Mouse (Mus musculus): Measurements from ENCODE around the gene Tead1.

Gene Tead1

DNA sequence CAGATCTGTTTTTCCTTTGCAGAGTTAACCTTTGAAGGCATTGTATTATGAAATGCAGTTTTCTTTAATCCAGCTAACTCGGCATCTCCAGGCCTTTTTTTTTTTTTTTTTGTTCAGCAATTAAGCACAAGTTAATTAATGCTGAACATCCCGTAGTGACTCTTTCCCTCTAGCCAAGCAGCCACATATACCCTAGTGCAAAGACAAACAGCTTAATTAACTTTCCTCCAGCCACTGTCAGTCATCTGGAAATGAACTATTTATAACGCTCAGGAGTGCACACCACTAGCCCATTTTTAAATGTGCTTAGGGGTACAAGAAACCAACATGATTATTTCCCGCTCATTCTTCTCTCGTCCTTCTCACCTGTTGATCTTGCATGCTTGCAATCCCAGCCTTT is 136.9 kb downstream of the Tead1 start:
- no peak for DNase-seq (ENCODE audit: low spot score in 2 of 2)

DNA sequence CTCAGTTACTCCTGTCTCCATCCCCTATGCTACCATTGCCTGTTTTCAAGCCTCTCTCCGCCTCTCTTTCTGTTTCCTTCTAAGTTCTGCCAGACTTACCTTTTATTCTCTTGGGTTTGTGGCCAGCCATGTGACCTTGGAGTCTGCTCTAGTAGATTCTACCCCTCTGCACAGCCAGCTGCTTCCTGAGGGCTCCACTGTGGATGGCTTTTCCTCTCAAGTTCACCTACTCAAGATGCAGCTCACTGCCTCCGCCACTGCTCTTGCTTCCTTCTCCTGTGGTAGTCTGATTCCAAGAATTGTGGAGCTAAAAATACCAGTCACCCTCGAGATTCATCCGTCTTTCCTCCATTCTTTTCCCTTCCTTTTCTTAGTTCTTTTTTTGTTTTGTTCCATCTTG is 140.7 kb downstream of the Tead1 start:
- DNase-seq (ENCODE audit: low spot score in 2 of 2) = no peak

DNA sequence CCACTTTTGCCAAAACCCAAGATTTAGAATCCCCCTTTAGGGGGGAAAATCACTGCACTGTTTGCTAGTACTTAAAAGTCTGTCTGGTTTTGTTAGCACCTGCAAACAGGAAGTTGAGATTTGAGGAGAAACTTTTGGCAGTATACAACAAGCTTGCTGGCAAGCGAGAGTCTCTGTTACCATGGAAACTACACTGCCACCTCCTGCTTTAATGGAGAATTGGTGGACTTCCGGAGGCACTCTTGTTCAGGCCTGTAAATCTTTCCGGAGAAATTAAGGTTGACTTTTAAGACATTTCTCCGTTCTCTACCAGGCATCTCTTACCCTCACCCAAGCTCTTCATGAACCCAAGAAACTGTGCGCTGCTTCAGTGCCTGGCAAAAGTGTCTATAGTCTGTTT is 143.8 kb downstream of the Tead1 start:
- no peak for DNase-seq (ENCODE audit: low spot score in 2 of 2)

DNA sequence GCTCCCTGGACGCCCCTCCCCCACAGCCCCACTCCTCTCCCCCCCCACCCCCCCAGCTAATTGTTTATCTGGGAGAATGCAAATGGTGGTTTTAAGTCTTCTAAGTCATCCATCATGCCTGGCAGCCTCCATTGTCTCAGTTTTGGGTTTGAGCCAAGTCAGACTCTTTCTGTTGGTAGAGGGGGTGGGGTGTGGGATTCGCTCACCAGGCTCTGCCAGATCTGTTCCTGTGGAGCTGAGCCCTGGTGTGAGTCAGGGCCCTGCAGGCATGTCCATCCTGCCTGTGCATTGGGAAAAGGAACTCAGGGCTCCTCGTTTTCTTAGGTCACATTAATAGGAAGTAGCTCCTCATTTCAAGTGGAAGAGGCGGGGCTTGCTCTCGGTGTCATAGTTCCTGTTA is 144.5 kb downstream of the Tead1 start:
- no peak for DNase-seq (ENCODE audit: low spot score in 2 of 2)

DNA sequence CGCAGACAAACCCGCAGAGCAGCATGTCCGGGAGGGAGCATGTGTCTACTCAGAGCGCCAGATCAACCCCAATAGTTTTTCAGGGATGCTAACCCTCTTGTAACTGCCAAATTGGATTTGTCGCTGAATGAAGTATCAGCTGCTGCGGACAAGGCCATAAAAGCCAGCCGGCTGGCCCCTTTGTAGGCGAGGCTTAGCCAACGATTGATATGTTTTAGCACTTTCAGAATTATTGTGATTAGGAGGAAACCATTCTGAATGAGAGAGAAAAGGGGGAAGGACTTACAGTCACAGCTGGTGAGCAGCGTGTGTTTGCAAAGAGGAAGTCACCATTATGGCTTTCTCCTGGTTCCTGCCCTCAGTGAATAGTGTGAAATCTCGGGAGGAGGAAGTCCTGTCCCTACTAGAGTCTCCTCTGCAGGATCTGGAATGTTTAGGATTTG is 146.2 kb downstream of the Tead1 start:
- DNase-seq (ENCODE audit: low spot score in 2 of 2) = no peak

DNA sequence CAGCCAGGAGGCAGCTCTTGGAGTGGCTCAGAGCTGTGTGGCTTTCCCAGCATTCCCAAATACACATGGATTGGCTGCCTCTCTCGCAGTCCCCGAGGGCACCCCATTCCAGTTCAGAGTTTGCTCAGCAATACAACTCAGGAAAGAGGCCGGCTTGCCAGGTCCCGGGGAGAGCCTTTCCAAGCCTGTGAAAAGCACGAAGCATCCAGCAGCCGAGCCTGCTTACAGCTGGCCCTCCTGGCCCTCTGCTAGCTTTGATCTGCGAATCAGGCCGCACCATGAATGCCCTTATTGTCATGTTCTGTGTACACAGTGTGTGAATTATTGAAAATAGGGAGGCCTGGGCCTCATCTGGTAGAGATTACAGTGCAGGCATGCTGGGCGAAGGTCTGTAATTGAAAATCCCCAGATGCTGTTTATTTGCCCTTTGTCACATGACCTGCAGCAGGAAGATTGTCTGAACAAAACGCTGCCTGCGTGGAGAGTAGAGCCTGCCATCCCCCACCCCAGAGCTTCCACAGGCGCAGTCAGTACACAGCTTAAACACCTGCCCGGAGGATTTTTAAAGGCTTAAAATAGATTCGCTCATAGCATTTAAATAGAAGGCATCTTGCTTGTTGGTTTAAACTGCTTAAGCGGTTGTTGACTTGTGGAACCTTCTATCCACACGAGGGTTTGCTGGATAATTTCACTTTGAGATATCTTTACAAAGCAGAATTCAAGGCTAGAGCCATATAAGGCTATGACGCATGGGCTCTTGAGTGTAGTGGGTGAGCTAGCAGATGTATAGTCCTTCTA is 147.2 kb downstream of the Tead1 start:
- DNase-seq (ENCODE audit: low spot score in 2 of 2) = no peak

DNA sequence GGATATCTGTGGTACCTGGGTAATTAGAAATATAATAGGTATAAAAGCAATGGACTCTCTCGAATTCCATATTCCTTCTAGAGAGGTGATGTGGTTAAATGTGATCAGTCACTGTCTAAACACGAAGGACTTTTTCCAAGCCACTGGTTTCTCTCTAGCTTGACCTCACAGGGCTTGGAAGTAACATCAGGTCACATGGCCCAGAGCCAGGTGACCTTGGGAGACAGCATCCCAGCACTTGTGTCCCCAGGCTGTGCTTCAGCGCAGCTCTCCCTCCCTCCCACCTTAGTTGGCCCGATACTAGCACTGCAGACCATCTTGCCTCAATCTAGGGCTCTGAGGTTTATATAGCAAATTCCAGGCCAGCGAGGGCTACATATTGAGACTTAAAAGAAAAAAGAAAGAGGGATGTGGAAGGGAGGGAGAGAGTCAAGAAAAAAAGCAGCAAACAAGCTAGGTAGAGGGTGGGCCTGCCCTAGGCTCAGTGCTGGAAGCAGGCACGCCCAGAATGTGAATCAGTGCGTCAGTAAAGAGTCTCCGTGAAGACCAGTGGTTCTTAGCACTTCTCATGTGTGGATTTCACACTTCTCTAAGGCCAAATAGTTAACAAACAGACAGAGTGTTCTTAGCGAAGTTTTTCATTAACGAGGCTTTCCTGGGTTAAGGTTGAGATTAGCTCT is 149.0 kb downstream of the Tead1 start:
- DNase-seq (ENCODE audit: low spot score in 2 of 2) = no peak

DNA sequence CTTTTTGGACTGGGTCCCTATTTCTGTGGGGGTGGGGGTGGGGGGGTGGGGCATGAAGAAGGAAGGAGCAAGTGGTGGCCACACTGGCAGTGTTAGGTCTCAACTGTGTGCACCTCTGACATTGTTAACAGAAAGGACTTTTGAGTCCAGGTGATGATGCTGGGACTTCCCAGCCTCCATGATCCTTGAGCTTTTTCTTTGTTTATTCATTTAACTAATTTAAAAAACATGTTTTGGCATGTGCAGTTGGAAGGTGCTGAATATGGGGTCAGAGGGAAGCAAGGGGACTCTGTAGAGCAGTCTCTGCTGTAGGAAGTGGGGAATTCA is 149.5 kb downstream of the Tead1 start:
- DNase-seq (ENCODE audit: low spot score in 2 of 2) = no peak

DNA sequence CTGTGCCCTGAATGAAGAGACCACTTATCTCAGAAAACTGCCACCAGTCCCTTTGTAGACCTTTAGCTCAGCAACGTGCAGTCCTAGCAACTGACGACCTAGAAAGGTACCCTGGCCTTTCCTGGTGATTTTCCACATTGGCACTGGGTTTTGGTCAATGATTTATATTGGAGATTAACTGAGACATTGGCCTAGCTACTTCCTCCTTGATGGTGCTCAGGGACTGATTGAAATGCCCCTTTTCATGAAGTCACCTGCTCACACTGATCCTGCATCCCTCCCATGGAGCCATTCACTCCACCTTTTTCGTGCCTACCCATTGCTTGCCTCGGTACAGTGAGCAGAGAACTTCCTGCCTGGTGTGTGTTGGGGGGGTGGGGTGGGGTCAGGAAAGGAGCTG is 151.8 kb downstream of the Tead1 start:
- DNase-seq (ENCODE audit: low spot score in 2 of 2) = no peak

DNA sequence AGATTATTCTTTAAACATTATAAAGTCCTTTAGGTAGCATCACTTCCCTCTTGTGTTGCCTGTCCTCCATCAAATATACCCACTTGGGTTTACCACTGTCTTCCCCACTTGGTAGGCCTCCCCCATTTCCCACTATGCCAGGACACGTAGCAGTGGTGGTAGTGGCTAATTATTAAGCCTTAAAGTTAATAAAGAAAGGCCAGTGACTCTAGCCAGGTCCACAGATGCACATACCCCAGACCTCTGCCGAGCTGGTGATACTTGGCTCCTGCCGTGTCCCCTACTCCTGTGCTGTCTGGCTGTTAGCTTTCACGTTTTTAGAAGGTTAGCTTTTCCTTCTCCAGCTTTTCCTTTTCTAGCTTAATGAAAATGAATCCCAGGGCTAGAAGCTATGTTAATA is 152.3 kb downstream of the Tead1 start:
- DNase-seq (ENCODE audit: low spot score in 2 of 2) = no peak

DNA sequence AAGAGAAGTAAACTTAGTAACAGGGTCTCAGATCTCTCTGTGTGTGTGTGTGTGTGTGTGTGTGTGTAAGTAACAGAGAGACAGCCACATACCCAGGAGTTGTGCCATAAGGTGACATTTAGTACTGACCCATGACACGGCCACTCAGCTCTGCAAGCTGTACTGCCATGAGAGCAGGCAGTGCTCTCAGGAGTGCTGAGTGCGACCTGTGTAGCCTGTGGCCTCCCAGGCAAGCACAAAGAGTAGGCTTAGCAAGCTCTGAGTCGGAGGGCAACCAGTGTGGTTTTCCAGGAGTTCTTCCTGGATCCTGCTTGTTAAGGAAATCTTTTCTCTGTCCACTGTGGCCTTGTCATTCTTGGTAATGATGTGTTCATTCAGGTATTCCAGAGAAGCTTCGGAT is 154.0 kb downstream of the Tead1 start:
- DNase-seq (ENCODE audit: low spot score in 2 of 2) = no peak

DNA sequence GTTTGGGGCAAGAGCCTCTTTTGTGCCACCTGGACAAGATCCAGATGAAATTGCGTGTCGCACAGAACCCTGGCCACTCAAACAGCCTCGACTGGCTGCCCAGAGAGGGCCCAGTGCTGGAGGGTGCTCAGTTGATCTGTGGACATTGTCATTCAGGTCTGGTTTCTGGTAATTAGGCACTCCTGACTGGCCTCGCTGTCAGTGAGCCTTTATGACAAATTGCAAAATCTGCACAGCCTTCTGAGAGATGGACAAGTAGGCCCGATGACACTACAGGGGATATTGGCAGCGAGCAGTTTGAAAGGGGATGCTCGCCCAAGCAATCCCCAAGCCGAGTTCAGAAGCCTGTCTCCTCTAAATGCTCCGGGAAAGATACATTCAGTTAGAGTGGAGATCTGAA is 157.0 kb downstream of the Tead1 start:
- no peak for DNase-seq (ENCODE audit: low spot score in 2 of 2)

DNA sequence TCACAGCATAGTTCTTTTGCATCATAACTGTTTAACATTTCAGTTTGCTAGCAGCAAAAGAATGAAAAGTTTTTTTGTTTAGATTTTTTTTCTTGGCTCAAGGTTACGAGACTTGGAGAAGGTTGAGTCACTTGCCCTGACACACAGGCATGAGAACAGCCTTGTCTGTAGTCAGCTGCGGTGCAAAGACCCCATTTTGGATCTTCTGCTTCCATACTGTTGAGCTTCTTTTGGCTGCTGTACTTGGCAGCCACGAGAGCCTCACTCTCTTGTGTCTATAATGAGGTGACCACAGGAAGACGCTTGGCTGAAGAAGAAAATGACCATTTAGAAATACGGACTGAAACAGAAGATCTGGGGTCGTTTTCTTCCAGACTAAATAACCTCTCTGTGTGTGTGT is 159.0 kb downstream of the Tead1 start:
- DNase-seq (ENCODE audit: low spot score in 2 of 2) = no peak

DNA sequence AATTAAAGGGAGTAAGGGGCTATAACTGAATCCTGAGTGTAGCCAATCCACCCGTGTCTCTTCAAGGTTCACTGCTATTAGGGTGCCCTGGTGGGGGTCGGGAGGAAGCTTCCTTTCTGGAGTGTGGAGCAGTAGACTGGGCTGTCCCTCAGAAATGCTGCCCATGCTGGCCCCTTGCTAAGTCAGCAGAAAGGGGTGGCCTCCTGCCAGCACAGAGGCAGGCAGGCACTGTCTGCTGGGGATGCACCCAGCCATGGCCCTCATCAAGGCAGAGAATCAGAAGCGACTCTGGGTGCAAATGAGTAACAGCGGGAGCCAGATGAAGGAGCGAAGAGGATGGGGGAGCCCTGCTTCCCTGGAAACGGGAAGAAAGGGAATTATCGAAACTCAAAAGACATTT is 161.2 kb downstream of the Tead1 start:
- DNase-seq (ENCODE audit: low spot score in 2 of 2) = no peak

DNA sequence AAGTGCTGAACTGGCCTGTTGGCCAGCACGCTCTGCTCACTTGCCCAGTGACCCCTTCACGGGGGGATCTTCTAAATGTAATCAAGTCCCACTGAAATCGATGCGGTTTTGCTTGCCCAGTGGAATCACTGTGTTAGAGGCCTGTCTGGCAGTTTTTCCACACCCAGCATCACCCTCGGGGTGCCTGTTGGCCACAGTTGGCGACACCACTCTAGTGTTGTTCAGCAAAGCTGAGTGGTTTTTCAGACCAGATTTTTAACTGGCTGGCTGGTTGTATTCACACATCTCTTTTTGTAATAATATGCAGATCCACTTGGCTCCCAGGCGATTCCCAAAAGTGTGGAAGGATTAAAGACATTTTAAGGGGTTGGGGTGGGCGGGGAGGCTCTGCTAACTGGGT is 161.8 kb downstream of the Tead1 start:
- DNase-seq (ENCODE audit: low spot score in 2 of 2) = no peak

DNA sequence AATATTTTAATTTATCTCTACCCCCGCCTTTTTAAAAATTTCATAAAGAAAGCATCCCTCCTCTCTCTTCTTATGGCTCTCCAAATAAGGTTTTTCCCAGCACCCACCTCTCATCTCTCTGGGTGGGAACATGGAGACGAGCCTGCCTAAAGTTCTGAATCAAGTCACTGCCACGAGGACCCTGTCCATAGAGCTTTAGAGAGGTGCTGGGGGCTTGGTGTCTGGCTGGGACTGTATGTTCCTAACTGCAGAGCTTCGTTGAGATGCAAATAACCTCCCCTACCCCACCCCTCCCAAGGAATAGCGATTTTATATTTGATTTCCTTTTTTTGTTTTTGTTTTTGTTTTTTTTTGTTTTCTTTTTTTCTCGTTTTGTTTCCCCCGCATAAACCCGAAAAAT is 162.4 kb downstream of the Tead1 start:
- DNase-seq (ENCODE audit: low spot score in 2 of 2) = no peak

DNA sequence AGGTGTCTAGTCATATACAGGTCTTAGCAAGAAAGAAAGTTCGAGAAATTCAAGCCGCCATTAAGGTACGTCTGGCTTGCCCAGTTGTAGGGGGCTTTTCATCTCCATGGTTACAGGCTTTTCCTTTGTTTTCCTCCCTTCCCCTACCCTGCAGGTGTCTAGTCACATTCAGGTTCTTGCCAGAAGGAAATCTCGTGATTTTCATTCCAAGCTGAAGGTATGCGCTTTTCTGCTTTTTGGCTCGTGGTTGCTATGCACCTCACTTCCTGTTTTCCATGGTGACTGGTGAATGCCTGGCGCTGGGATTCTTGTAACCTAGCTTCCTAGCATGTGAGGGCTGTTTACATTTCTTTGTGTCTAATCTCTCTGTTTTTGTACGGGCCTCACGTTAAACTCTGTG is 162.8 kb downstream of the Tead1 start:
- DNase-seq (ENCODE audit: low spot score in 2 of 2) = no peak

DNA sequence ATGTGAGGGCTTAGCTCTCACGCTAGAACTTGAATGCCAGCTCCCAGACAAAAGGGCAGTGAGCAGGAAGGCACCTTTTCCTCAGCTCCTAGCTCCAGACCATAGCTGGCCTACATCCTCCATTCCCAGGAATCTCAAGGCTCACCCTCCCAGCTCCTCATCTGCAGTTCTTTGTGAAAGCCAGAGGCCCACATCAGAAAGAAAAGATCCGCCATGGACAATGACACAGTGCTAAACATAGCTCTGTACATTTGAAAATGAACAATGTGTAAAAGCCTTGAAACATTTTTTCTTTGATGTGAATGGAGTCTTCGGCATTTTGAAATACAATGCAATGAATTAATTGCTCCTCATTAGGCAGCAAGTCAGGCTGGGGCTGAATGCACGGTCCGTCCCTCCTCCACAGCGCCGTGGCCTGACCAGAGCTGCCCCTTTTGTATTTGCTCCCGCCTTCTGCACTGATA is 172.2 kb downstream of the Tead1 start:
- no peak for DNase-seq (ENCODE audit: low spot score in 2 of 2)

DNA sequence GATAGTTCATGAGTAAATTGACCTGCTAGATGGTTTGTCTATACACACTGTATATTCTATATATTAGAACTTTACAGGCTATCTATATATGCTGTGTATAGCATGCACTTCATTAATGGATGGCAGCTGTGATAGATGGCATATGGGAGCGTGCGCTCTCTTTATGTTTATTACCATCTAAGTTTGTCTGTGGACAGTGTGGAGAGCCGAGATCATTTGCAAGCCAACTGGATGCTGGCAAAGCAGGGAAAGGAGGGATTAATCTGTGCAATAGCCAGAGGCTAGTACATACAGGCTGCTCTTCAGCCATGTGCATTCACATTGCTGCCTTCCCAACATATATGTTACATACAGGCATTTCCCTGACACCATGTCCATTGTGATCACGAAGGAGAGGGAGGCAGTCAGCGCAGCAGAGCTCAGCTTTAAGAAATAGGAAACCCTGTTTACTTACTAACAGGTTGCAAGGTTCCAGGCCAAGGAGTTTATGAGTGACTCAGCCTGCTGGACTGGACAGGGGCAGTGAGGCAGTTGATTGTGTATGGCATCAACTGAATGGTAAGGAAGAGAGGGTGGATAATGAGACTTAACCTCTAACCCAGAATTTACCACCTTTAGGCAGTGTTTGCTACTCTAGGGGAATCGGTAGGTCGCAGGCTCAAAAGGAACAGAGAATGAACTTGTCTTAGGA is 173.2 kb downstream of the Tead1 start:
- DNase-seq (ENCODE audit: low spot score in 2 of 2) = no peak

DNA sequence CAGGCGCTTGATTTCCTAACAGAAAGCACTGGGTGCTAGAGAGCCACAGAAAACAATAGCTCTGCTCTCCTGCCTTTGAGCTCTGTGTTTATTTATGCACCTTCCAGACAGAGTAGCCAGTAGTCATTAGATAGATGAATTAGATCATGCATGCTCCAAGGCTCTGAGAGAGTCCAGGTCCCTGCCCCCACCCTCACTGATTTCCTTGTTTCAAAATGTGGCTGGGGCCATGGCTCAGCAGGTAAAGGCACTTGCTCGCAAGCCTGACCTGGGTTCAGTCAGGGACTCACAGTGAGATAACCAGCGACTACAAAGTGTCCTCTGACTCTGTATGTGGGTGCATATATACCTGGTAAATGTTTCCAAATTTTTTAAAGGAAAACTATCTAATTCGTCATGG is 174.7 kb downstream of the Tead1 start:
- no peak for DNase-seq (ENCODE audit: low spot score in 2 of 2)

DNA sequence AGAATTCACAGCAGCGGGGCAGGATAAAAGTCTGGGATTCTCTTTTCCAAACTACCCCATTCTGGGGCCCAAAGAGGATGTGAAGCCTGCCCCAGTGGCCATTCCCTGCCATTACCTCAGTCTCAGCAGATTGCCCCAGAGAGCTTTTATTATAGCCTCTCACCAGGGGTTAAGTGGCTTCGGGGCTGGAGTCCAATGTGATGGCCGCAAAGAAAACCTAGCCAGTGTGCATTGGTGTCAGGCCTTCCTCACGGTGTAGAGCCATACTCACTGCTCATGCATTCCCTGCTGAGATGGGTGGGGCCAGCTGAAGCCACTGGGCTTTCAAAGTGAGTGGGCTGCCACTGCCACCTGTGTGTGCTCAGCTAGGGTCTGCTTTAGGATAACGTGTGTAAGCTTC is 175.4 kb downstream of the Tead1 start:
- DNase-seq (ENCODE audit: low spot score in 2 of 2) = no peak

DNA sequence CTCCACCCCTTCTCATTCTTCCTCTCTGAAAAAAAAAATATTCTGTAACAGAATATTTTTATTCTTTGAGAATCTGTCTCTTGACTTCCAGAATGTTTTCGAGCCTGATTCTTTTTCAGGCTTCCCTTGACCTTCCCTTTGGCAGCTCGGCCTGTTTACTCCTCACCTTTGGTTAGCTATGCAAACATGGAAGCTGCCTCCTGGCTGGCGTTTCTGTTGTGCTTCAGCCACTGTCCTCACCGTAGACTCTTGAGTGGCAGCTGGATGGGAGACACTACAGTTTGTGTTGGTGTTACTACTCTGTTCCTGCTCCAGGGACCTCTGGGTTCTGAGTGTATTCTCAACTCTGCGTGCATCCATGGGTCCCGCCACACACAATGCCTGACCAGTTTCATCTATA is 176.3 kb downstream of the Tead1 start:
- DNase-seq (ENCODE audit: low spot score in 2 of 2) = no peak

DNA sequence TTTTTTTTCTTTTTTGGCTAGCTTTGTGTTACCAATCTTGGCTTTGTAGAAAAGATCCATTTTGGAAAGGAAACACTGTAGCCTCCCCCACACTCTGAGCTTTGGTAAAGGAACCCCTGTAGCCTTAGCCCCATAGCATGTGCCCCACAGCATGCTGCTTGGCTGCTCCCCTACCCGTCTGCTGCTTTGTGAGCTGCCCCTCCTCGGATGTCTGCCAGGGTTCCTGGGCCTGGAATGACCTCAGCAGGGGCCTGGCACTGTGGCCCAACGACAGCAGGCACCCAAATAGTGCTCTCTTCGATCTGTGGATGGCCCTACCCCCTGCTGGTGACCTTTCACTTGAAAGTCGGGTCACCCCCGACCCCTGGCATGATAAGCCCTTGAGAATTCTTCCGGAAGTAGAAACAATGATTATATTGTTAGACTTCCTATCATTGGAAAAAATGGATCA is 177.0 kb downstream of the Tead1 start:
- no peak for DNase-seq (ENCODE audit: low spot score in 2 of 2)

All from spleen, postnatal 4 days (tissue).